Mouse (Mus musculus): ENCODE measurements around the gene Klhl30. TPM values are rescaled to one million over a fixed set of nuclear protein-coding genes. Genes with fewer than 3 reads are reported as not detected.

Klhl30 gene
- total RNA-seq, 4 experiments from 2014 or later = 56.3 to 72.6 (median 60.8) TPM

Other genes starting within 250 kb of the Klhl30 start
- not detected for gene Rbm44, start 205.9 kb upstream of the Klhl30 start, total RNA-seq (2022)
- gene Ramp1, start 171.2 kb upstream of the Klhl30 start, total RNA-seq (2022) = 10 to 100 TPM; 10.7 to 19.5 (median 15.8) TPM
- gene Ube2f, start 100.7 kb upstream of the Klhl30 start, total RNA-seq (2022) = 10 to 100 TPM; 49.2 to 54.3 (median 50.0) TPM
- 1 to 10 TPM; 8.3 to 9.8 (median 9.1) TPM for gene Scly, start 52.7 kb upstream of the Klhl30 start, total RNA-seq (2022)
- gene Espnl, start 28.9 kb upstream of the Klhl30 start, total RNA-seq (2022) = not detected
- 1 to 10 TPM in 1 of 4 experiments, under 1 TPM in 2, not detected in 1; 0.32 to 2.1 (median 0.63) TPM for gene Erfe, start 15.4 kb downstream of the Klhl30 start, total RNA-seq (2022)
- gene Ilkap, start 47.8 kb downstream of the Klhl30 start, total RNA-seq (2022) = 10 to 100 TPM; 31.2 to 40.1 (median 34.0) TPM
- 1 to 10 TPM; 6.9 to 9.2 (median 7.2) TPM for gene Hes6, start 63.0 kb downstream of the Klhl30 start, total RNA-seq (2022)
- 10 to 100 TPM in 1 of 4 experiments, 1 to 10 TPM in 3; 7.0 to 15.0 (median 8.8) TPM for gene Per2, start 108.3 kb downstream of the Klhl30 start, total RNA-seq (2022)
- 1 to 10 TPM; 2.9 to 3.7 (median 3.3) TPM for gene Traf3ip1, start 143.6 kb downstream of the Klhl30 start, total RNA-seq (2022)
- gene Asb1, start 189.5 kb downstream of the Klhl30 start, total RNA-seq (2022) = 10 to 100 TPM; 12.8 to 16.7 (median 15.5) TPM

All from gastrocnemius, adult 8-10 months (tissue).